In the genomic region with DNA sequence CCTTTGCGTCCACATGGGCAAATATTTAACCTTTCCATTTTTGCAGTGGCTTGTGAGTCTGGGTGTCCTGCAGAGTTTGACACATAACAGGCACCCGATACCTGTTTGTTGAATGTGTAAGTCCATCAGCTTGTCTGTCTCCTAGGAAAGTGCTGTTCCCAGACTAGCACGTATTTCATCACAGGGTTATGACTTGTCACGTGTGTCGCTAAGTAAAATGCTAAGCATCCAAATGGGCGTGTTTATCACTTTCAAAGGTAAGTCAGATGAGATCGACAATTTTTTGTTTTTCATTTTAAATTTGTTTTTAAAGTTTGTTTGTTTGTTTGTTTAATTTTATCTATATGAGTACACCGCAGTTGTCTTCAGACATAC, we compare ENCODE assay signal across 9 mouse cellular contexts. TPM values are rescaled to one million over a fixed set of nuclear protein-coding genes. Genes with fewer than 3 reads are reported as not detected.
DNase-seq lines count a peak whose midpoint lies in the region; ATAC-seq and TF ChIP-seq lines count a peak whose summit lies in the region.
"Had no signal": no experiment of that assay in that cellular context is flagged by ENCODE, and none has a peak within 500 bp of the region (broad histone marks: within the 10 kb centered on the region; RNA-seq: fewer than 3 reads in every experiment).

No protein-coding gene starts in this region.

- no peaks in the 10 kb centered on the region for H3K9me3 ChIP-seq in forebrain, embryonic 15.5 days
- no peaks in the 10 kb centered on the region for H3K9me3 ChIP-seq in liver, embryonic 16.5 days (replicated peaks; ENCODE audit: control insufficient read depth, low read length)

- H3K4me3 ChIP-seq in testis, adult 2 months (ENCODE audit: control insufficient read depth, low read depth, low read length): peak overlapping the region; percentile 82; the same call in 1 of the 2 replicates
- H3K4me3 ChIP-seq in forebrain, embryonic 15.5 days: peak overlapping the region; percentile 36; the same call in 1 of the 2 replicates
- peak overlapping the region; percentile 64 for H3K4me3 ChIP-seq in liver, embryonic 16.5 days (ENCODE audit: low read depth, low read length)

- no peak for DNase-seq in testis, postnatal 10 days (ENCODE audit: low spot score)
- DNase-seq in ovary, postnatal 14 days (ENCODE audit: low spot score): no peak
- no peak for DNase-seq in thymus, postnatal 0 days (ENCODE audit: low spot score)
- no peak for DNase-seq in MN1 (ENCODE audit: low spot score)

- peaks cover 6% of the 10 kb centered on the region for H3K4me1 ChIP-seq in testis, adult 2 months (ENCODE audit: control insufficient read depth, insufficient read depth, low read length)
- peaks cover 9% of the 10 kb centered on the region for H3K4me1 ChIP-seq in forebrain, embryonic 15.5 days
- H3K4me1 ChIP-seq in liver, embryonic 16.5 days (ENCODE audit: control insufficient read depth, low read depth, low read length): peaks cover 42% of the 10 kb centered on the region

- no peaks in the 10 kb centered on the region for H3K27me3 ChIP-seq in testis, adult 2 months (ENCODE audit: control insufficient read depth, insufficient read depth, low read length)
- peaks cover 4% of the 10 kb centered on the region for H3K27me3 ChIP-seq in forebrain, embryonic 15.5 days
- peaks cover 12% of the 10 kb centered on the region for H3K27me3 ChIP-seq in liver, embryonic 16.5 days (ENCODE audit: control insufficient read depth, insufficient read depth, low read depth, low read length)

- no peak overlapping the region for H3K27ac ChIP-seq in testis, adult 2 months (ENCODE audit: control insufficient read depth, insufficient read depth, low read depth, low read length)
- H3K27ac ChIP-seq in forebrain, embryonic 15.5 days (replicated peaks): no peak overlapping the region
- H3K27ac ChIP-seq in liver, embryonic 16.5 days (ENCODE audit: low read length): peak overlapping the region; percentile 72

- peak overlapping the region; percentile 52 for H3K4me2 ChIP-seq in forebrain, embryonic 15.5 days (replicated peaks)
- H3K4me2 ChIP-seq in liver, embryonic 16.5 days (ENCODE audit: low read depth, low read length): peak overlapping the region; percentile 77

- no peak for ATAC-seq in forebrain, embryonic 15.5 days (replicated peaks)
- ATAC-seq in liver, embryonic 16.5 days (ENCODE audit: low read depth): no peak
- no peak for ATAC-seq in inflammation-experienced regulatory T-cells, adult 6 months

- H3K36me3 ChIP-seq in testis, adult 2 months (ENCODE audit: control insufficient read depth, insufficient read depth, low read length): no peaks in the 10 kb centered on the region
- H3K36me3 ChIP-seq in forebrain, embryonic 15.5 days: no peaks in the 10 kb centered on the region
- no peaks in the 10 kb centered on the region for H3K36me3 ChIP-seq in liver, embryonic 16.5 days (ENCODE audit: control insufficient read depth, insufficient read depth)

- H3K9ac ChIP-seq in forebrain, embryonic 15.5 days (replicated peaks): no peak overlapping the region
- peak overlapping the region; percentile 46 for H3K9ac ChIP-seq in liver, embryonic 16.5 days (ENCODE audit: low read depth, low read length)

- no peak for TF ChIP-seq POLR2A in testis, adult 2 months (IDR thresholded peaks at IDR 0.05; ENCODE audit: control insufficient read depth, low read depth, low read length)

- no peak for TF ChIP-seq CTCF in testis, adult 2 months (IDR thresholded peaks at IDR 0.05; ENCODE audit: control insufficient read depth, insufficient read depth, insufficient replicate concordance, low read depth, low read length)

- WGBS in forebrain, embryonic 15.5 days: 27% methylated on average over 8 of the region's 8 CpGs
- 16% methylated on average over 8 of the region's 8 CpGs for WGBS in liver, embryonic 16.5 days (ENCODE audit: insufficient replicate concordance)

RNA-seq across cellular contexts. Expression of a gene that starts 0.2 kb away (rescaled TPM):
- polyA plus RNA-seq in testis, adult 2 months (2012; rRNA removed): 22.5 and 22.6 TPM in 2 replicates
- 135 and 149 TPM in 2 replicates for polyA plus RNA-seq in forebrain, embryonic 15.5 days (2015; fragmentation: Nextera tagmentation; extraction: Ambion mirVana)
- 92.9 and 94.4 TPM in 2 replicates for polyA plus RNA-seq in liver, embryonic 16.5 days (2015; fragmentation: Nextera tagmentation; extraction: Ambion mirVana)
- polyA plus RNA-seq in inflammation-experienced regulatory T-cells, adult 6 months (2017; shearing (Covaris generic)): 10 to 100 TPM; 20.7 to 39.2 (median 32.3) TPM
- 71.8 and 72.2 TPM in 2 replicates for polyA plus RNA-seq in thymus, postnatal 0 days (2015; fragmentation: Nextera tagmentation; extraction: Ambion mirVana)

RNA-seq across cellular contexts. Expression of a gene that starts 2.0 kb away (rescaled TPM):
- 0.79 TPM in 2 replicates for polyA plus RNA-seq in testis, adult 2 months (2012; rRNA removed)
- not detected in 2 replicates for polyA plus RNA-seq in forebrain, embryonic 15.5 days (2015; fragmentation: Nextera tagmentation; extraction: Ambion mirVana)
- not detected in 2 replicates for polyA plus RNA-seq in liver, embryonic 16.5 days (2015; fragmentation: Nextera tagmentation; extraction: Ambion mirVana)
- not detected for polyA plus RNA-seq in inflammation-experienced regulatory T-cells, adult 6 months (2017; shearing (Covaris generic))
- 0.06 and 0.10 TPM in 2 replicates for polyA plus RNA-seq in thymus, postnatal 0 days (2015; fragmentation: Nextera tagmentation; extraction: Ambion mirVana)
- polyA plus RNA-seq: large intestine, adult 2 months had no signal

RNA-seq across cellular contexts. Expression of a gene that starts 42.5 kb away (rescaled TPM):
- not detected in 2 replicates for polyA plus RNA-seq in testis, adult 2 months (2012; rRNA removed)
- polyA plus RNA-seq in forebrain, embryonic 15.5 days (2015; fragmentation: Nextera tagmentation; extraction: Ambion mirVana): 0.60 TPM in 1 of 2 replicates, not detected in the other
- polyA plus RNA-seq in liver, embryonic 16.5 days (2015; fragmentation: Nextera tagmentation; extraction: Ambion mirVana): not detected in 2 replicates
- not detected for polyA plus RNA-seq in inflammation-experienced regulatory T-cells, adult 6 months (2017; shearing (Covaris generic))
- not detected in 2 replicates for polyA plus RNA-seq in thymus, postnatal 0 days (2015; fragmentation: Nextera tagmentation; extraction: Ambion mirVana)
- polyA plus RNA-seq: large intestine, adult 2 months had no signal

RNA-seq across cellular contexts. Expression of a gene that starts 44.4 kb away (rescaled TPM):
- polyA plus RNA-seq in testis, adult 2 months (2012; rRNA removed): 16.5 and 19.4 TPM in 2 replicates
- 0.47 and 0.54 TPM in 2 replicates for polyA plus RNA-seq in forebrain, embryonic 15.5 days (2015; fragmentation: Nextera tagmentation; extraction: Ambion mirVana)
- polyA plus RNA-seq in liver, embryonic 16.5 days (2015; fragmentation: Nextera tagmentation; extraction: Ambion mirVana): 0.15 and 0.60 TPM in 2 replicates
- 1 to 10 TPM; 2.7 to 5.0 (median 4.9) TPM for polyA plus RNA-seq in inflammation-experienced regulatory T-cells, adult 6 months (2017; shearing (Covaris generic))
- 1.3 and 1.6 TPM in 2 replicates for polyA plus RNA-seq in thymus, postnatal 0 days (2015; fragmentation: Nextera tagmentation; extraction: Ambion mirVana)
